Mouse (Mus musculus) Patski (cell line): ENCODE results near the gene Plgrkt. TPM values are rescaled to one million over a fixed set of nuclear protein-coding genes. Genes with fewer than 3 reads are reported as not detected.

Experiments used
- ATAC-seq: fragments of 100-300 bp; one replicate; pipeline ENCODE4 v1.8.0; 2021
- CTCF ChIA-PET: fragments of 350-600 bp; sonication (Branson Sonifier 250); formaldehyde crosslinking; loops from one replicate; lab custom pipeline; 2022; ENCODE audit warnings: inconsistent platforms; lab: Charles Lee
- POLR2A ChIA-PET: fragments of 350-600 bp; sonication (Branson Sonifier 250); formaldehyde crosslinking; loops from one replicate; lab custom pipeline; 2022; ENCODE audit warnings: antibody characterized with exemption, inconsistent platforms; lab: Charles Lee
- DNase-seq: peaks from one replicate; pipeline ENCODE4 v3.0.0-alpha.2; 2011; ENCODE audit warnings: low read depth, low spot score
- H3K27me3 ChIP-seq: fragments of 371-371 bp; one replicate; pipeline ENCODE4 v1.5.1; 2021
- CTCF ChIP-seq: fragments of 100-300 bp; IDR thresholded peaks from one replicate; pipeline ENCODE4 v1.5.1; 2021
- in situ Hi-C: fragments of 300-500 bp; cut with MboI; formaldehyde crosslinking; loops from 3 replicates; pipeline ENCODE4 v1.11.1; 2018; ENCODE audit warnings: low pct_unique_long_range_greater_than_20kb, mixed read lengths
- polyA plus RNA-seq: library from polyadenylated mRNA; unstranded; gene quantifications from one replicate; pipeline ENCODE4 v1.2.3, GENCODE M21; 2021

Plgrkt gene
- polyA plus RNA-seq, 1 experiment from 2014 or later, result 129 TPM

GRCm38 (mm10) chr19:29361468-29362130, 5.6 kb downstream of the Plgrkt start:
- TF ChIP-seq CTCF, result no peak
- ChIA-PET CTCF (interaction anchor here (0.7 to 2.3 kb wide), 3 partner anchors 132 to 297 kb away, joined by 3 to 7 read pairs (median 3); no protein-coding TSS in a partner anchor), POLR2A (no interaction called here)
- no peaks in the 10 kb centered on the region for H3K27me3 ChIP-seq
- ATAC-seq, result peak; percentile 100
- in situ Hi-C loops, result no loop called here
- DNase-seq, result peak; percentile 58

- in situ Hi-C loops, result no loop called here
- ATAC-seq, result no peak
- no peak for TF ChIP-seq CTCF
- ChIA-PET CTCF (no interaction called here), POLR2A (no interaction called here)
- no peaks in the 10 kb centered on the region for H3K27me3 ChIP-seq
- DNase-seq, result no peak
These were observed 6.9 kb downstream of the Plgrkt start for GRCm38 (mm10) chr19:29360251-29360650.

GRCm38 (mm10) chr19:29356281-29356680, 10.9 kb downstream of the Plgrkt start:
- no peak for TF ChIP-seq CTCF
- CTCF ChIA-PET, result interaction anchor here (1.1 to 3.8 kb wide), 14 partner anchors 11 to 393 kb away, joined by 3 to 38 read pairs (median 4); partner anchors contain the start of genes Cd274, Plgrkt and Plpp6
- H3K27me3 ChIP-seq, result no peaks in the 10 kb centered on the region
- in situ Hi-C loops, result loop anchor here (5.0 kb wide), 1 partner anchor 379 kb away; no protein-coding TSS in a partner anchor
- POLR2A ChIA-PET, result interaction anchor here (0.6 kb wide), 1 partner anchor 146 kb away, joined by 6 read pairs; no protein-coding TSS in a partner anchor
- no peak for DNase-seq
- ATAC-seq, result no peak

- DNase-seq (no peak), ATAC-seq (peak; percentile 62)
- TF ChIP-seq CTCF, result peak; percentile 97
- ChIA-PET POLR2A (interaction anchor here (0.6 kb wide), 2 partner anchors 147 to 695 kb away, joined by 4 to 6 read pairs; no protein-coding TSS in a partner anchor), CTCF (interaction anchor here (1.0 to 3.8 kb wide), 19 partner anchors 10 to 392 kb away, joined by 3 to 38 read pairs (median 4); partner anchors contain the start of genes Cd274, Plgrkt and Plpp6)
- in situ Hi-C loops, result loop anchor here (5.0 kb wide), 4 partner anchors 103 to 578 kb away; partner anchors contain the start of gene Jak2
- H3K27me3 ChIP-seq, result no peaks in the 10 kb centered on the region
These were observed 12.0 kb downstream of the Plgrkt start for GRCm38 (mm10) chr19:29354895-29355877.

- in situ Hi-C loops, result loop anchor here (5.0 kb wide), 3 partner anchors 99 to 574 kb away; partner anchors contain the start of gene Jak2
- peak; percentile 26 for ATAC-seq
- DNase-seq, result no peak
- no peaks in the 10 kb centered on the region for H3K27me3 ChIP-seq
- ChIA-PET POLR2A (interaction anchor here (0.7 kb wide), 1 partner anchor 17 kb away, joined by 3 read pairs; no protein-coding TSS in a partner anchor), CTCF (interaction anchor here (0.9 to 1.3 kb wide), 2 partner anchors 45 to 101 kb away, joined by 3 read pairs; no protein-coding TSS in a partner anchor)
- no peak for TF ChIP-seq CTCF
These were observed 16.2 kb downstream of the Plgrkt start for GRCm38 (mm10) chr19:29350991-29351390.

- no peak for ATAC-seq
- DNase-seq, result no peak
- no peaks in the 10 kb centered on the region for H3K27me3 ChIP-seq
- no peak for TF ChIP-seq CTCF
- in situ Hi-C loops, result no loop called here
- POLR2A ChIA-PET, result no interaction called here
- CTCF ChIA-PET, result interaction anchor here (1.0 kb wide), 2 partner anchors 10 to 19 kb away, joined by 3 read pairs; no protein-coding TSS in a partner anchor
These were observed 21.6 kb downstream of the Plgrkt start for GRCm38 (mm10) chr19:29345636-29346035.

- no peak for TF ChIP-seq CTCF
- ATAC-seq (no peak), DNase-seq (no peak)
- in situ Hi-C loops, result no loop called here
- CTCF ChIA-PET, result interaction anchor here (1.0 kb wide), 2 partner anchors 11 to 20 kb away, joined by 3 read pairs; no protein-coding TSS in a partner anchor
- POLR2A ChIA-PET, result no interaction called here
- H3K27me3 ChIP-seq, result no peaks in the 10 kb centered on the region
These were observed 22.3 kb downstream of the Plgrkt start for GRCm38 (mm10) chr19:29344868-29345267.

- DNase-seq (no peak), ATAC-seq (no peak)
- in situ Hi-C loops, result no loop called here
- ChIA-PET CTCF (no interaction called here), POLR2A (no interaction called here)
- TF ChIP-seq CTCF, result no peak
- peaks cover 9% of the 10 kb centered on the region for H3K27me3 ChIP-seq
These were observed 24.9 kb downstream of the Plgrkt start for GRCm38 (mm10) chr19:29342281-29342680.

GRCm38 (mm10) chr19:29341029-29341428, 26.2 kb downstream of the Plgrkt start:
- peaks cover 18% of the 10 kb centered on the region for H3K27me3 ChIP-seq
- TF ChIP-seq CTCF, result no peak

GRCm38 (mm10) chr19:29336624-29337023, 30.6 kb downstream of the Plgrkt start:
- ChIA-PET CTCF (no interaction called here), POLR2A (no interaction called here)
- ATAC-seq, result no peak
- in situ Hi-C loops, result no loop called here
- peaks cover 47% of the 10 kb centered on the region for H3K27me3 ChIP-seq
- peak; percentile 54 for TF ChIP-seq CTCF
- DNase-seq, result no peak

More at GRCm38 (mm10) chr19:29341029-29341428, 26.2 kb downstream of the Plgrkt start:
- POLR2A ChIA-PET, result interaction anchor here (1.0 kb wide), 1 partner anchor 50 kb away, joined by 3 read pairs; no protein-coding TSS in a partner anchor
- DNase-seq (peak; percentile 51), ATAC-seq (peak; percentile 75)
- CTCF ChIA-PET, result no interaction called here
- in situ Hi-C loops, result no loop called here
